Mouse (Mus musculus): ENCODE results near the gene Kmt2e.

DNA sequence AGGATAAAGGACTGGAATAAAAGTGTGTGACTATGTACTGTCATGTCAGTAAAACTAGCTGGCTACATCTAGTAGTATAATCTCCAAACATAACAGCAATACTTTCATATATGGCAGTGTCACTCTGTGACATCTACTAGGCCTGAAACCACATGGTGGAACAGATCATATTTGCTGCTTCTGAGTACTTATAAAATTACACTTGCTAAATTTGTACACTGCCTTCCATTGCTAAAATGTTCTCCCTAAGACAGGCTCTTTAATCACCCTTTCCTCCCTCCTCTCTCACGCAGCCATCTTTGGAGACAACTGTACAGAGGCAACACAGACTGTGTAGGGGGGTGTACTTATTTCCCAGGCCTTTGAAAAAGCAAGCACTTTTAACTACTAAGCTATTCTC, 13.8 kb upstream of the Kmt2e start:
- TF ChIP-seq CTCF (IDR thresholded peaks at IDR 0.05; ENCODE audit: low read depth) (no peak), EP300 (IDR thresholded peaks at IDR 0.05; ENCODE audit: low read depth) (no peak)
